Mouse (Mus musculus) adrenal gland, adult 8-10 months (tissue): ENCODE results near the gene Esf1. TPM values are rescaled to one million over a fixed set of nuclear protein-coding genes. Genes with fewer than 3 reads are reported as not detected.
"Not testable (repeated sequence)": the region's sequence is repeated elsewhere in the genome, so short reads cannot be mapped to it uniquely, and the experiment has no call there.

Experiments
- DNase-seq: peaks from one replicate; pipeline ENCODE4 v3.0.0; 2022
- total RNA-seq, 4 experiments: library from RNA; stranded (reverse); gene quantifications; 2 replicates each; pipeline ENCODE4 v1.2.4; 2022

The Esf1 gene
- 10 to 100 TPM; 20.9 to 28.8 (median 23.4) TPM for total RNA-seq

- peak; percentile 95 for DNase-seq
Observed at GRCm38 (mm10) chr2:140170127-140170802, at the start of gene Esf1, which contains the start of gene Ndufaf5. Esf1 (minus strand) TSS chr2:140170564. Ndufaf5 (plus strand) TSS chr2:140170649.

DNA sequence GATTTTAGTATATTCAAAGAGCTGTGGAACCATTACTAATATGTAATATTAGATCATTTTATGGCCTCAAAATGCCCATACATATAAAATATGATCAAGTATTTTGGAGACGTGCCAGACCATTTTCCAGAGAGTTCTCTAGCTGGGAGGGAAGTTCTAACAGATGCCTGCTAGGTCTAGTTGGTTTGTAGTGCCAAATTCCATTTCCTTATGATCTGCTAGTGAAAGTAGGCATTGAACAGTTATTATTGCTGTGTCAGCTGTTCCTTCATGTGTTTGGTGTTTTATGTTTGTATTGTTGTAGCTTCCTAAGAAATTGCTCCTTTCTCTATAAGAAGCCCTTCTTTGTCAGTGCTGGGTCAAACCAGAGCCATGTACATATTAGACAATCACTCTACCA is 45.6 kb upstream of the Esf1 start:
- DNase-seq: no peak

DNA sequence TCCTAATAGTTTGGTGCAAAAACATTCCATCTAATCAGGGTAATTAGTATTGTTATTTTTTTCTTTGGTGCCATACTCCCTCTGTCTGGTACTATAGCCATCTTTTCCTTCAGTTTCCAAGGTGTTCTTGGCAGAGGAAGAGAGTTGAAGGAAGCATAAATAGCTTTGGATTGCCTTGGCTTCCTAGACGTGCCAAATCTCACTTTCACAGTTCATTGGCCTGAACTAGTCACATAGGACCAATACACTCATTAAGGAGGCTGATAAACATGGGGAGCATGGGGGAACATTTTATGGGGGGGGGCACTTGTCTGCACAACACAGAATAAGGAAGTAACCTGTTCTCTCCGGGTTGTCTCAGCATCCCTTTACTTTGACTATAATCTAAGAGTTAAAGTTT is 45.1 kb upstream of the Esf1 start:
- no peak for DNase-seq

DNA sequence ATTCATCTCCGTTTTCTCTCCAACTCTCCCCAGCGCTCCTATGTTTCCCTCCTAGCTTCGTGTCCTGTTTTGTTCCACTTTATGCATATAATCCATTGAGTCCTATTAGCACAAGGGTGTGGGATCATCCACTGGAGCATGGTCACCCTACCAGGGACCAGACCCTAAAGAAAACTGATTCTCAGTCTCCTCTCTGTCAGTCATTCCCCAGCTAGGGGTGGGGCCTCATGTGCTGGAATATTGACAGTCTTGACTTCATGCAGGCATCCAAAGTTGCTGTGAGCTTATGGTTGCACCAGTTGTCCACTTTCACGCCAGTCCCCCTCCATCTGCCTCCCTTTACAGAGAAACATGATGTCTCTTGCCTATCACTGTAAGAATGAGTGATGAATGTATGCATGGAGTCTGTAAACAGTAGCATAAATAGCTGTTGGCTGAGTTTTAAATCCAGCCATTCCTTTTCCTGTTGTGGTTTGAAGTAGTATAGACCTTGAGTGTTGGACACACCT is 44.2 kb upstream of the Esf1 start:
- DNase-seq: no peak

GRCm38 (mm10) chr2:140203756-140204155 is 33.4 kb upstream of the Esf1 start:
- DNase-seq: no peak

GRCm38 (mm10) chr2:140202573-140202972 is 32.2 kb upstream of the Esf1 start:
- no peak for DNase-seq

GRCm38 (mm10) chr2:140200713-140201112 is 30.3 kb upstream of the Esf1 start:
- no peak for DNase-seq

DNA sequence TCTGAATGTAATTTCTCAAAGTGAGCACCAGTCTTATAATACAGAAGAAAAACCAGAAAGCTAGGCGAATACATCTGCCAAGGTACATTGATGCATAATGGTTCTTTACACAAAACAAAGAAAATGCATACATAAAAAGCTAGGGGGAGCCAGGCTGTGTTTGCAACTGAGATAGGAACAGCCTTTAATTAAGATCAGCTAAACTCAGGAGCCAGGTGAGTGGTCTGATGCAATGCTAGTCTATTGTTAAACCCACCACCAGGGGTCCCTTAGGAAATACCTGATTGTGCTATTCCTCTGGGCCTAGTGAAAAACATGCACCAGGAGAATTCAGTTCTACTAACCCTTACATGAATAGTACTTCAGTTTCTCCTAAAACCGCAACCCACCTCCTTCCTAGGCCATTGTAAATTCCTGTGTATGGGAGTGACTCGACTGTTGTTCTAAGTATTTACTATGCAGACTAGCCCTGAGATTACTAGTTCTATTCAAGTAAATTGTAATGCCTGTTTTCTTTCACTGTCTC is 15.4 kb upstream of the Esf1 start:
- DNase-seq: not testable (repeated sequence)

DNA sequence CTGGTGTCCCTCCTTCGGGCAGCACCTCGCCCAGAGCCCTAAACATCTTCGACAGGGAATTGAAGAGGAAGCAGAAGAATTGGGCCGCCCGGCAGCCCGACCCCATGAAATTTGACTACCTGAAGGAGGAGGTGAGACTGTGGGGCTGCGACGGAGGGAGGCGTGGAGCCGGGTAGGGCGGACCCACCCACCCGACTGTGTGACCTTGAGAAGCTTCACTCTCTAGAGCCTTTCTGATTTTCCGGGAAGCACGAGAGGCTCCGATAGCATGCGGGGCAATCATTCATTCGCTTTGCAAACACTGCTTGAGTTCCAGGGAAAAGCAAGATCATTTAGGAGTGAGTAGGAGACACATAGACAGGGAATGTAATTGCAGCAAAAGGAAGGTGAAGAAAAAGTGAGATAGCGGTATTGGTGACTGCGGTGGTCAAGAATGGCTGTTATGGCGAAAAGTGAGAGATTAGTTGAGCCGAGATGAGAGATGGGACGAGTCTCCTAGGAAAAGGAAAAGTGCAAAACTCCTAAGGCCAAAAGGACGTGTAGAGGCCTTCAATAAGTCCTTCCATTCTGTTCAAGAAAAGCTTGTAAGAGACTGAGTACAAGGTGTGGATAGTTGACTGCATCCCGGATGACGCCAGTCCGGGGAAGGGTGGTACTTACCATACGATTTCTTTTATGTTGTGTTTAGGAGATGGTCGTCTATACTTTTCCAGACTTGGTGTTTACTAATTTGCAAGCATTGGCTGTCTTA is 614 bp upstream of the Esf1 start:
- no peak for DNase-seq

- no peak for DNase-seq
Observed at GRCm38 (mm10) chr2:140169057-140169456, 1.3 kb downstream of the Esf1 start.

GRCm38 (mm10) chr2:140163351-140163854 is 7.0 kb downstream of the Esf1 start:
- no peak for DNase-seq

DNA sequence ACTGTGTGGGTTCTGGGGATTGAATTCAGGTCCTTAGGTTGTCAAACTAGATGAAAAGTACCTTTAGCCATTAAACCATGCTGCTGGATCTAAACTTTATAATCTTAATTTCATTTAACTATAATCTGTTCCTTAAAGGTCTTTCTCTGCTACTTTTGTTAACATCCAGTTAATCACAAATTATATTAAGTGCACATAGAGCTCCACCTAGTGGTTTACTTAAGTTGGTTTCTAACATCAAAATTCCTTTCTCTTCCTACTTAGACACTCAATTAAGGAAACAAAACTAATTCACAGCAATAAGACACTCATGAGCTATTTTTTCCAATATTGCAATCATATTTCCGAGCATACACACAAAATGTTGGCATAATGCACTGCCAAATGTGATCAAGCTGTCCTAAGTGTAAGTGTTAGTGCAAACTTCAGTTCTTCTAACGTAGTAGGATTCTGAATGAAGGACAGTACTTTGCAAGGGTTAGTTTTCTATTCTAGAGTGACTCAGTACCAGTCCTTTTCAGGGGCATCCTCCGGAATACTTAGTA is 11.1 kb downstream of the Esf1 start:
- no peak for DNase-seq

DNA sequence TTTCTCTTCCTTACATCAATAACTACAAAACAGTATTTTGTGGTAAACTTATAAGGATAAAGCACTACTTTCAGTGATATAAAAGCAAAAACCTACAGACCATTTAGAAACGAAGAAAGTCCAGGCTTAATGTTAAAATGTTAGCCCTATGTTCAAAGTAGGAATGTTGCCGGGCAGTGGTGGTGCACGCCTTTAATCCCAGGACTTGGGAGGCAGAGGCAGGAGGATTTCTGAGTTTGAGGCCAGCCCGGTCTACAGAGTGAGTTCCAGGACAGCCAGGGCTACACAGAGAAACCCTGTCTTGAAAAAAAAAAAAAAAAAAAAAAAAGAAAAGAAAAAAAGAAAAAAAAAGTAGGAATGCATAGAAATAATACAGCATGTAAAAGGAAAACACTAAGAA is 18.6 kb downstream of the Esf1 start, which contains the start of gene Gm17374:
Gene Gm17374, plus strand, starts transcription at position 301 of the 400 bp plus-strand sequence.
- DNase-seq: not testable (repeated sequence)

DNA sequence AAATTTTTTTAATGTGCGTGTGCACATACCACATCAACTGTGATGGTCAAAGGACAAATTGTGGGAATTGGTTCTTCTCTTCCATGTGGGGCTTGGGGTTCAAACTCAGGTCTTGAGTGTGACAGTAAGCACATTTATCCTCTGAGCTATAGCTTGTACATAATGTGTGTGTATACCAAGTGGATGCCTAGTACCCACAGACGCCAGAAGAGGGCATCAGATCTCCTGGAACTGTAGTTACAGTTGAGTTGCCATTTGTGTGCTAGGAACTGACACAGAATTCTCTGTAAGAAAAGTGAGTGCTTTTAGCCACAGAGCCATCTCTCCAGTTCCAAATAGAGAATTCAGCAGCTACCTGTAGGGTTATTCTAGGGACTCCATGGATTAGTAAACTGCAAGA is 44.8 kb downstream of the Esf1 start:
- DNase-seq: no peak

DNA sequence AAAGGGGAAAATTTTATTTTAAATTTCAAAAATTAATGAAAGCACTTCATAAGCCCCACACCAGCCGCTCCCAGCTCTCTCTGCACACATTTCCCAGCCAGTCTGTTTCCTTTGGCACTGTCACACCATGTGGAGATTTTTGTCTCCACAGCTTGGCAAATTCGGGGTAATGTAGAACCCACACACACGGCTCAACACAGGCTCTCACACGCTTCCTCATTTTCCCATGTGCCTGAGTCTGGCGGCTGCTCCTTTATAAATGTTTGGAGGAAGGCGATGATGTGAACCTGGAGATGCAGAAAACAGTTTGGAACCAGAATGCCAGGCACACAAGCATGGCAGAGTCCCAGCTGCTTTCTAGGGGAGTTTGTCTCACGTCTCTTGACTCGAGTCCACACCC is 56.5 kb downstream of the Esf1 start:
- no peak for DNase-seq

DNA sequence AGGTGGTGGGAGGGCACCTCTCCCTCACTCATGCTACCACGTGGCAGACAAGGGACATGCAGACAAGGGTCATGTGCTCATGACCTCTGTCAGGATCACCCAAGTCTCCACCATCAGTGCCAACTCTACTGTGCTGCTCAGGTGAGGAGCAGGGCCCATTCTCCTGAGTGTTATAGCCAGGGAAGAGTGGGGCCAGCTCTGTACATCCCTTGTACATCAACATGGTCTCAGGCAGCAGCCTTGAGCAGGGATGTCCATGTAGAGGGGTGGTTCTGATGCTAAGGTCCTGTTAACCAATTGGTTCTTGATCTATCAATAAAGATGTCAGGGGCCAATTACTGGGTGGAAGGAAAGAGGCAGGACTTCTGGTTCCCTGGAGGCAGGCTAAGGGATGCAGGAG is 61.4 kb downstream of the Esf1 start:
- no peak for DNase-seq

GRCm38 (mm10) chr2:140107641-140108040 is 62.7 kb downstream of the Esf1 start:
- no peak for DNase-seq

GRCm38 (mm10) chr2:140104951-140105350 is 65.4 kb downstream of the Esf1 start:
- no peak for DNase-seq

DNA sequence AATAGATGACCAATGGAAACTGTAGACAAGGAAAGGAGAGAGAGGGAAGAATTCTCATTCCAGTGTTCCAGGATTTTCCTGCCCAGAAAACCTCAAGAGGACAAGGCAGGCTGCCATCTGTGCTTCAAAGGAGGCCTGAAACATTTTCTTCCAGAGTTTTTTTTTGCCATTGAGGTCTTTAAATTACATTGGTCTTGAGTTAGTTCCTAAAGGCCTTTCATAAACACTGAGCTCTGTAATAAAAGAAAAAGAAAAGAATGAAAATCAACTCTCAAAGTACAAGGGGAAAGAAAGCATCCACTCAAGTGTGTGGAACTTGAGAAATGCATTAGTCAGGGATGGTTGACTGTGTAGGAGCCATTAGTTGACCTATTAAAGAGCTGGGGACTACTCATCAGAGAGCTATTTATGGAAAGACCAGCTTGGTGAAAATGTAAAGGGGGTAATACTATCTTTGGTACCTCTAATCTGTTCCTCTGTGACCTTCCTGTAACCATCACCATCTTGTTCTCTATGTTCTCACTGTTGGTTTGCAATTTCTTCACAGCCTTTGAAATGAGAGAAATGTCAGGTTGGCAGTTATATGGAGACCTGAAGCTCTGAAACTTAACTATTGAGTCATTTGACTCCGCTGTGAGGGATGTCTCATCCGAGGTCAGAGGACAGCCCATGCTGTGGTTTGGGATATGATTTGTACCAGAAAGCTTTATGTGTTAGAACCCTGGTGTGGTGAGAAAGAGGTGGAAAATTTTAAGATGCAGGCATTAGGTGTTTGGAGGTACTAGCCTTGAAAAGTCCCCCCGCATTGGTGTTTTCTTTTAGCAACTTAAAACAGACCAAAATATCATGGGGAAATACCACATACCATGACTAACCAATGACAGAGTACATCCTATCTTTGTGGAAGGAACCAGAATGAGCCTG is 69.6 kb downstream of the Esf1 start:
- no peak for DNase-seq

GRCm38 (mm10) chr2:140099971-140100370 is 70.4 kb downstream of the Esf1 start:
- no peak for DNase-seq

DNA sequence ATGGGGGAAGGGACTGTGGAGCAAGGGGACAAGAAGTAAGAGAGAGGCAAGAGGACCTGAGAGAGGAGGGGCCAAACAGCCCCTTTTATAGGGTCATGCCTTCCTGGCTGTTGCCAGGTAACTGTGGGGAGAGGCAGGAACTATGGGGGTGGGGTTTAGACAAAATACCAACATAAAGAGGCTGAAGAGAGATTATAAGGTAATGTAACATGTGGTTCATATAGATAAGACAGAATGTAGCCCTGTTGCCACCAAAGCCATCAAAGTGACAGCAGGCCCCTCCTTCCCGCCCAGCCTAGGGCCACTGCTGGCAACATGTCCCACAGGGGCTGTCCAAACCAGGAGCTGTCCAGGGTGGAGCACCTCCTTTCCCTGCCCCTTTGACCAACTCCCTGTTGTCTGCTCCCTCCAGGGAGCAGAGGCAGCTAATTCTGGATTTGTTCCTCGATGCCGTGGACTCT is 73.2 kb downstream of the Esf1 start:
- no peak for DNase-seq

DNA sequence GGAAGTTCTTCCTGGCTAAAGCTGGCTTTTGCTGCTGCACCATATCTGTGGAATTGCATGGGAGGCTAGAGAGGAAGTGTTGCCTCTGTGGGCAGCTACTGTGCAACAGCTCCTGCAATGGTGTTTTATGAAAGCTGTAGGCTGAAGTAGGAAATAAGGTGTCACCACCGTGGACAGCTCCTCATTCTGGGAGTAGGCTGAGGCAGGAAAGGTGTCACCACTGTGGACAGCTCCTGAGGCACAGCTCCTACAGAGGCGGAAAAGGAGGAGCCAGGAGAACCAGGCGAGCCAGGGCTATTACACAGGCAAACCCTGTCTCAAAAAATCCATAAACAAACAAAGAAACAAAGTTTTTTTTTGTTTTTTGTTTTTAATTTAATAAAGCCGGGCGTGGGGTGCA is 74.3 kb downstream of the Esf1 start:
- DNase-seq: no peak
